Mouse (Mus musculus) urinary bladder, postnatal 25 days (tissue): ENCODE data around the gene Mta2.
A peak's percentile ranks its signal among the peaks of the same experiment; 100 is the strongest.

Experiments used
- DNase-seq: peaks from one replicate; pipeline ENCODE4 v3.0.0; 2022; ENCODE audit warnings: low spot score

Mta2 gene

DNA sequence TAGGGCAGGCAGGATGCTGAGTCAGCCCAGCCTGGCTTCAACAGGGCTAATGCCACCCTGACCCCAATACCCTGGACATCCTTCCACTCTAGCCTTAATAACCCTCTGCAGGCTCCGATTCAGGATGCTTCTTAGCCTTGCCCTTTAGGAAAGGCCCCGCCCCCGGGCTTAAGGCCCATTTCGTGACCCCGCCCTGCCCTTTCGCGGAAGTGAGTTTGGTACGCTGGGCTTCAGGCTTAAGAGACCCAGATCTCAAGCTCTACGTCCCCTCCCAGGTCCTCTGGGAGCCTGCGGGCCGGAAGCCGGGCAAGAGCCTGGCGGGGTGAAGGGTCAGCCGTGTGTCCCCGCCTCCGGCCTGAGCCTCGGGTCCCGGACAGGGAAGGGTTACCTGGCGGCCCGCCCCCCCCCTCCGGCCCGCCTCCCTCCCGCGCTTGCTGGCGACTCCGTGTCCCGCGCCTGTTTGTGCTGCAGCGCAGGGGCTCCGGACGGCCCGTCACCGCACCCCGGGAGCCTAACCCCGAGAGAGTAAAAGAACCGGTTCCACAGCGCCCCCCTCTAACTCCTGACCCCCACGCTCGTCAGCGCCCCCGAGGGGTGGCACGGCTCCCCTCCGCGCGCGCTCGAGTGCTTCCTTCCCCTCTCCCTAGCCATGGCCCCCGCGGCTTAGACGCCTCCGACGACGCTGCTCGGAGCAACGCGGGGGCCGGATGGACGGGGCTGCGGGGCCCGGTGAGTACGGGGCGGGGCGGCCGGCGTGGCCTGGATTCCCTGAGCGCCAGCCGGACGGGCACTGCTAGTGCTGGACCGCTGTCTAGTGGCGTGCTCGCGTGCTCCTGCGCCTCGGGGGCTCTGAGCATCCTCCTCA is 12.2 kb upstream of the Mta2 start, which contains the start of the genes Rom1 and Eml3:
Gene Rom1, minus strand, starts transcription at position 133 of the 865 bp plus-strand sequence.
Gene Eml3, plus strand, starts transcription at position 329 of the 865 bp plus-strand sequence.
- peak; percentile 84 for DNase-seq

- DNase-seq = no peak
Measured at GRCm38 (mm10) chr19:8930117-8930516, 11.6 kb upstream of the Mta2 start.

GRCm38 (mm10) chr19:8930771-8931170 is 10.9 kb upstream of the Mta2 start:
- DNase-seq = no peak

DNA sequence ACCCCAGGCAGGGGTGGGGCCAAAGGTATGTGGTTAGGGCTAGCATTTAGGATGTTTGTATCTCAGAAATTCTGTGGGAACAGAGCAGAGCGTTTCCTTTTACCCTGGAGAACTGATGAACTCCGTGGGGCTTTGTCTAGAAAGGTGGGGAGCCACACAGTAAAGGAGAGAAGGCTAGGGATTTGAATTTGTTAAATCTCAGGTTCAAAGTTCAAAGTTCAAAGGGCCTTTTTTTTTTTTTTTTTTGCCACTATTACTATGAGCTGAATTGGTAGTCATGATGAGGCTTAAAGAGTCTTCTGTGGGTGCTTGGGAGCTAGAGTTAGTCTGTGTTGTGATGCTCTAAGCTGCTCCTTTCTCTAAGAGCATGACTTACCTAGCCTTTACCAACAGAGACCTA is 4.9 kb upstream of the Mta2 start:
- no peak for DNase-seq

DNA sequence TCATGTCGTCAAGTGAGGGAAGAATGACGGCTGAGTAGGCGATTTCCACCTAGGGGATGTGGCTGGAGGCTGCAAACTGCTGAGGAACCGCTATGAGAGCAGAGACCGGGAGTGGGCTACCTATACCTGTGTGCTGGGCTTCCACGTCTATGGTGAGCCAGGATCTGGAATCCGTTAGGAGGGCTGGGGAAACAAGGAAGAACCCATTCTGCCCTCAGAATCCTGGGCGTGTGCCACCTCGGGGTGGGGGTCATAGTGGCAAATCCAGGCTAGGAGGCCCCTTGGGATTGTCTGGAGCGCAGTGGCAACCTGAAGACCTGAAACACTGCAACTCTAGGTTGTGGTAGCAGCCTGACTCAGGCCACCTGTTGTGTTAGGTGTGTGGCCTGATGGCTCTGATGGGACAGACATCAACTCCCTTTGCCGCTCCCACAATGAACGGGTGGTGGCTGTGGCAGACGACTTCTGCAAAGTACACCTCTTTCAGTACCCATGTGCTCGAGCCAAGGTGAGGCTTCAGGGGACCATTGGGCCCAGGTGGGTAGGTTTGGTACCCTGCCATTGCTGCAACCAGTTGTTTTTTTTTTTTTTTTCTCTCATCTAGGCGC is 1.0 kb upstream of the Mta2 start:
- DNase-seq = no peak

GRCm38 (mm10) chr19:8941136-8941514 is 550 bp upstream of the Mta2 start:
- DNase-seq = no peak

DNA sequence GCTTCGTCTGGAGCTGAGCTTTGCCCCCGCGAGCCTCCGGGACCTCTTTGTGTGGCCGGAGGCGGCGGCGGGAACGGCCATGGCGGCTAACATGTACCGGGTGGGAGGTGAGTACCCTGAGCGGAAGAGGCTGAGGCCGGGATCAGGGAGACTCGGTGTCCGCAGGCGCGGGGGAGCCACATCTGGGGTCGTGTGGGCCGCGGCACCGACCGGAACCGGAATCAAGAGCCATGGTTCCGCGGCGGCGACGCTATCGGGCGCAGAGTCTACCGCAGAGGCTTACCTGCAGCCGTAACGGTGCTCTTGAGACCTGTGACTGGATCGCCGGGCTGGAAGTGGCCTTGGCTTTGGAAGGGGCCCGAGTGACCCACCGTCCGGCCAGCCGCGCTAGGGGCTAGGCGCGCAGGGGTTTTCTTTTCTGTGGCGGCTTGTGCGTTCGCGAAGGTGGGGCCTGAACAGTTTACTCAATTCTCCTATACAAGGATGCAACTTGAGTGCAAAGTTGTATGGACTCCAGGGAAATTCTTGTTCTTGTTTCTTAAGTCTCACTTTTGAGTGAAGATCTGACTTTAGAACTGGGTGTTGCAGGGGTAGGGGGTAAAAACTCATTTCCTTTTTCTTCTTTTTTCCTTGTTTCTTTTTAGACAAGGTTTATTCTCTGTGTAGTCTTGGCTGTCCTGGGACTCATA is 745 bp downstream of the Mta2 start:
- no peak for DNase-seq

DNA sequence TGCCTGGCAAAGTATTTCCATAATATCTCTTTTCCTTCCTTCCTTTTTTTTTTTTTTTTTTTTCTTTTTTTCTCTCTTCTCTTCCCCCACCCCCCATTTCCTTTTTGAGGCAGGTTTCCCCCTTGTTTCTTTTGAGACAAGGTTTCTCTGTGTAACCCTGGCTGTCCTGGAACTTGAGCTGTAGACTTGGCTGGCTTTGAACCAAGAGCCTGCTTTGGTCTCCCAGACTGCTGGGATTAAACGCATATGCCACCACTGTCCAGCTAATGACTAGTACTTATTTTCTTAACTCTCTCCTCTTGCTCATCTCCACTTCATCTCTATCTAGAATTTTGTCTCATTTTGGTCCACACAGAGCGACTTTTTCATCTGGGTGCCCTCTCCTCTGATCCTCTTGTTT is 1.4 kb downstream of the Mta2 start:
- DNase-seq = no peak

DNA sequence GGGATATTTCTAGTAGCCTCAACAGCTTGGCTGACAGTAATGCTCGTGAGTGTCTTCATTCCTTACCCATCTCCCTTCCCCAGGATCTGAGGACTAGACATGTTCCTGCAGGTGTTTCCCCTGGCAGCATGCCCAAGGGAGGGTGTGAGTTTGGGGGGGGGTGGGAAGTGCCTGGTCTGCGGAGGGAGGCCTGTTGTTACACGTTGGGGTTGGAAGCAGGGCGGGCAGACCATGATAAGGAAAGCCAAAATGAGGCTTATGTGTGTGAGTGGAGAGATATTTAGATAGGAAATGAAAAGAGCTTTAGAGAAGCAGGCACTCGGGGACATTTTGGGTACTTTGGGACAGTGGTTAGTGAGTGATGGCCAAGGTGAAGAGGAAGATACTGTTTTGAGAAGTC is 2.4 kb downstream of the Mta2 start:
- peak; percentile 47 for DNase-seq

DNA sequence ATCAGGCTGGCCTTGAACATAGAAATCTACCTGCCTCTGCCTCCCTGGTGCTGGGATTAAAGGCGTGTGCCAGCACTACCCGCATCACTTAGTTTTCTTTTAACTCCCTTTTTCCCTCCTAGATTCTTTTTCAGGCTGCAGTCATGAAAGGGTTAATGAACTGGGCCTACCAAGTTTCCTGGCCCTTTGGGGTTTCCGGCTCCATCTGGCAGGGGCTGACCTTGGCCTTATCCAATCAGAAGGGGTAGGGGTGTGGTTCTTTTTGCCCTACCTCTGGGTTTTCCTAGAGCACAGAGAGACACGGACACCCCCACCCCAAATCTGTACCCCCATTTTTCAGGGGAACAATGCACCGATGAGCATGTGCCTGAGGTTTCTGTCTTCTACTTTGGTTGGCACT is 3.1 kb downstream of the Mta2 start:
- DNase-seq = peak; percentile 60

DNA sequence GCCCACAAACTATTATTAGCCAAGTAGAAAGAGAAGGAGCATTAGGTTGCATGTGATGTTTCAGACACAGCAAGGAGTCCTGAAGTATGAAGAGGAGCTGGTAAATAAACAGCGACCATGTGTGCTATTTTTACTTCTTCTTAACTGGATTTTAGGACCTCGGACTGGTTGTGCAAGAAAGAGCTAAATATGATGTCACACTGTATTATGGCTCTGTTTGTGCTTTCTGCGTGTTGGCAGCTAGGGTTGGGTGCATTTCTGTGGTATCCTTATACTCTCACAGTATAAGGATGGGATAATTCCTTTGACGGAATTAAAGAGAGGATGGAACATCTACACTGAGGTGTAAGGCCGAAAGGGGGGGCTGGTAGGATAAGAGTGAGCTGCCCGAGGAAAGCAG is 3.6 kb downstream of the Mta2 start:
- no peak for DNase-seq

- DNase-seq = no peak
Measured at GRCm38 (mm10) chr19:8946929-8947328, 5.3 kb downstream of the Mta2 start.

- DNase-seq = no peak
Measured at GRCm38 (mm10) chr19:8950190-8950589, 8.5 kb downstream of the Mta2 start.

- no peak for DNase-seq
Measured at GRCm38 (mm10) chr19:8952241-8952640, 10.6 kb downstream of the Mta2 start.

DNA sequence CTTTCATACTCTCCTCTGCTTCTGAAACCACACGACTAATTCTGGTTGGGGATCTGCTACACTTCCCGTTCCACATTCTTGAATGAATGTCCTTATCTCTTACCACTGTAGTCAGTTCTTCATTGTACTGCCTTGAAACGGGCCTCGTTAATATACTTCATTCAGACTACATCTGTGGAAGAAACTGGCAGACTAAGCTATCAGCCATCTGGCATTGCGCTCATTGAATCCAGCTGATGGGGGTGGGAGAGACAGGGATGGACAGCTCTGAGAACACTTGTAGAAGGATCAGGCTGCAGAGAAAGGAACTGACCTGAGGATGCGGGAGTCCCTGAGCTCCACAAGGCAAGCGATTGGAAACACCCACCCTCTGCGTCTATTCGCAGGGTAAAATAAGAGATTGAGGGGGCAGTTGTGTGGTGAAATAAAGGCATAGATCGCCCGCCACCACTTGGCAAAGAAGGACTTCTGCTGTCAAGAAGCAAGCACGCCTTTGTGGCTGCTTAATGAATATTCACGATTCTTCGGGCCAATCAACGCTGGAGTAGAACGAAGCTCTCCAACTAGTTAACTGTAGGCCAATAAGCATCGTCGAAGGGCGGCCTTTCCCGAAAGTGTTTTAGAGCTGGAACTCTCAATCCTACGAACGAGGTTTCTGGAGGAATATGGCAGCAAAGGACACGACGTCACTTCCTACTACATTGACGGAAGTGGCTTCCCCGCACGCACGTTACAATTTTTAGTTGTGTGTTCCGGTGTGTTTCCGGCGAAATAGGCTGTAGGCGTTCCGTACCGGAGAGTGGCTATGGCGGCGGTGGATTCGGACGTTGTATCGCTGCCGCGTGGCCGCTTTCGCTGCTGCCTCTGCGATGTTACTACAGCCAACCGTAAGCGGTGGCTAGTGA is 11.7 kb downstream of the Mta2 start, which contains the start of gene Tut1:
Gene Tut1, plus strand, starts transcription at position 713 of the 905 bp plus-strand sequence.
- peak; percentile 81 for DNase-seq

GRCm38 (mm10) chr19:8954171-8954570 is 12.5 kb downstream of the Mta2 start:
- no peak for DNase-seq

GRCm38 (mm10) chr19:8962256-8962655 is 20.6 kb downstream of the Mta2 start:
- no peak for DNase-seq

DNA sequence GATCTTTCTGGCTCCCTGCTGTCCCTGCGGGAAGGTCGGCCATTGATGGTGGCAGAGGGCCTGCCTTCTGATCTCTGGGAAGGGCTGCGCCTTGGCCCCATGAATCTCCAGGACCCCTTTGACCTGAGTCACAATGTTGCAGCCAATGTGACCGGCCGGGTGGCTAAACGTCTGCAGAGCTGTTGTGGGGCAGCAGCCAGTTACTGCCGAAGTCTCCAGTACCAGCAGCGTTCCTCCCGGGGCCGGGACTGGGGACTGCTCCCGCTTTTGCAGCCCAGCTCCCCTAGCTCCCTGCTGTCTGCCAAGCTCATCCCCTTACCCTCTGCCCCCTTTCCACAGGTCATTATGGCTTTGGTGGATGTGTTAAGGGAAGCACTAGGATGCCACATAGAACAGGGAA is 23.4 kb downstream of the Mta2 start:
- DNase-seq = no peak

- DNase-seq = no peak
Measured at GRCm38 (mm10) chr19:8965771-8966170, 24.1 kb downstream of the Mta2 start.

DNA sequence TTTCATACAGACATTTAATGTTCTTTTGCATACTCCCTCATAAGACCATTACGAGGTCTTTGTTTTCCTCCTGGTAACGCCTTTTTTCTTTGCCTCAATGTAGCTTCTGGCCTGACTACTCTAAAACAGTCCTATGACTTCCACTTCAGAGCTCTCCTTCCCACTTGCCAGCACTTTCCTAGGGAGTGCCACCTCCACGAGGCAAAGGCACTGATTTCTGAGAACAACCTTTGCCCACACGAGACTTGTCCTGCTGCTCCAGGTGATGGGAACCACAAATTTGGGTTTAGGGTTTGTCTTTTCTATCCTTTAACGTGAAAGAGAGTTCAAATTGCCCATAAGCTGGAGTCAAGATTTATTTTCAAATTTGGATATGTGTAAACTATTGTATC is 24.5 kb downstream of the Mta2 start:
- DNase-seq = no peak

DNA sequence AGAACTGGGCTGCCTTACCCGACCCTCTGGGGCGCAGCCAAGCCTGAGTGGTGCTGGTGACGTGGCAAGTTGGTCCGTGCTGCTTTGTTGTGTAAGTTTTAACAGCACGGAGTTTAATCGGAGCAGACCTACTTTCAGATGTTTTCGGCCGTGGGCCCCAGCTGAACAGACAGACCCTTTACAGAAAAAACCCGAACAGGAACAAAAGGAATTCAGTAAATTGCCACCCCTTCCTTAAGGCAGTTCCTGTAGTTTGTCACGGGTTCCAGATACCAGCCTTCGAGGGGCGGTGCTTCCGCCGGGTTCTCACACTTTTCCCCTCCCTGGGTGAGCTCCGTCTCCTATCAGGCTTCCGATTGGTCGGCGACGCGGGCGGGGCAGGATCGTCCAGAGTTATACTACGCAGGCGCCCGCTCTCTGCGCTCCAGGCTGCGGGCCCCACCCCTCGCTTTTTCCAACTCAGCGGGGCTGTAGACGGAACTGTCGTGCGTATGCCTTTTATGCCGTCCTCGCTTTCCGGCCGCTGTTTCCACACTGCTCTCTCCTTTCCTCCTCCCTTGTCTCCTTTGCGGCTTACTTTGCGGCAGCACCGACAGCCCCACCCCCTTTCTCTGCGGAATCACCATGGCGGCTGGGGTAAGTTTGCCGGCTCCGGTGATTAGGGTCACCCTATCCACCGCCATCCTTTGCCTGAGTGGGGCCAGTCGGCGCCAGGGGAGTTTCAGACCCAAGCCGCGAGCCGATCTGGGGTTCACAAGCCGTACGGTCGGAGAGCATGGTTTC is 25.1 kb downstream of the Mta2 start, which contains the start of gene Eef1g:
Gene Eef1g, plus strand, starts transcription at position 452 of the 783 bp plus-strand sequence.
- DNase-seq = peak; percentile 90
